Mouse (Mus musculus): ENCODE measurements around the gene Pld4.

Gene Pld4

DNA sequence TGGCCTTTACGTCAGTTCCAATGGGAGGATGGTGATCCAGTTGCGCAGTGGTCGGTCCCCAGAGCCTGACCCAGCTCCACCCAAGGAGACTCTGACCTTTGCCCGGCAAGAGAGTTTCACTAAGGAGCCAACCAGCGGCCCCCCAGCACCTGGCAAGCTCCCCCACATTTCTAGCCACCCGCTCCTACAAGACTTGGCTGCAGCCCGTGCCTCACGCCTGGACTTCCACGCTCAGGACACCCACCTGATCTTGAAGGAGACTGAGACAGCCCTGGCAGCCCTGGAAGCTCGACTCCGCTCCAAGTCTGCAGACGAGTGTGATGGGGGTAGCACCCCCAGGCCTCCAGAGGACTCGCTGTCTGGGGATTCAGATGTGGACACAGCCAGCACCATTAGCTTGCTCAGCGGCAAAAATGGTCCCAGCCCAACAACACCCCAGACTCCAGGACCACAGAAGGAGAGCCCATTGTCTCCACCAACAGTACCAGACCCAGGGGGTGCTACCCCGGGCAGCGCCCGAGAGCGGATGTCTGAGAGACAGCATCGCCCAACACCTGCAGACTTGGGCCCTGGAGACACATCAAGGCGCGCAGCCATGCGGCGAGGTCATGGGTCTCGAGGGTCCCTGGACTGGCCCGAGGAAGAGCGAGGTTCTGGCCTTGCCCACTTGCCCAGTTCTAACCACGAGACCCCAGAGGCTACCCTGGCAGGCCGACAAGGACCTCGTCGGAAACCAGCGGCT, 22.0 kb upstream of the Pld4 start:
- no peak for DNase-seq (ENCODE audit: low spot score)

DNA sequence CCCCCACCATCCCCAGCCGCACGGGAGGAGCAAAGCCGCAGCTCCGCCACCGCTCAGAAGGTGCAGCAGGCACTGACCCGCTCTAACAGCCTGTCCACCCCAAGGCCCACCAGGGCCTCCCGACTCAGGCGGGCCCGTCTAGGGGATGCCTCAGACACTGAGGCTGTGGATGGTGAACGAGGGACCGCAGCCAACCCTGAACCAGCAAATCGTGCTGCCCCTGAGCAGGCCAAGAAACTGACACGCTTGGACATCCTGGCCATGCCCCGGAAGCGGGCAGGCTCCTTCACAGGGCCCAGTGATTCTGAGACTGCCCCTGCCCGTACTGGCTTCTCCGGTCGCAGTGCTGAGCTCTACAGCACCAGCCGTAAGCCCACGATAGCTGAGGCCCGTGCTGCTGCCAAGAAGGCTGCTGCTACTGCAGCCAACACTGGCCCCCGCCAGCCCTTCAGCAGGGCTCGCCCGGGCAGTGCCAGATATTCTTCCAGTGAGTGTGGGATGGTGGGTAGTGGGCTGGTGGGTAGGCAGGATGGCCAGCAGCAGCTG, 21.4 kb upstream of the Pld4 start:
- DNase-seq (ENCODE audit: low spot score) = no peak

- DNase-seq (ENCODE audit: low spot score) = no peak
These were observed 17.7 kb upstream of the Pld4 start for GRCm38 (mm10) chr12:112742768-112743167.

DNA sequence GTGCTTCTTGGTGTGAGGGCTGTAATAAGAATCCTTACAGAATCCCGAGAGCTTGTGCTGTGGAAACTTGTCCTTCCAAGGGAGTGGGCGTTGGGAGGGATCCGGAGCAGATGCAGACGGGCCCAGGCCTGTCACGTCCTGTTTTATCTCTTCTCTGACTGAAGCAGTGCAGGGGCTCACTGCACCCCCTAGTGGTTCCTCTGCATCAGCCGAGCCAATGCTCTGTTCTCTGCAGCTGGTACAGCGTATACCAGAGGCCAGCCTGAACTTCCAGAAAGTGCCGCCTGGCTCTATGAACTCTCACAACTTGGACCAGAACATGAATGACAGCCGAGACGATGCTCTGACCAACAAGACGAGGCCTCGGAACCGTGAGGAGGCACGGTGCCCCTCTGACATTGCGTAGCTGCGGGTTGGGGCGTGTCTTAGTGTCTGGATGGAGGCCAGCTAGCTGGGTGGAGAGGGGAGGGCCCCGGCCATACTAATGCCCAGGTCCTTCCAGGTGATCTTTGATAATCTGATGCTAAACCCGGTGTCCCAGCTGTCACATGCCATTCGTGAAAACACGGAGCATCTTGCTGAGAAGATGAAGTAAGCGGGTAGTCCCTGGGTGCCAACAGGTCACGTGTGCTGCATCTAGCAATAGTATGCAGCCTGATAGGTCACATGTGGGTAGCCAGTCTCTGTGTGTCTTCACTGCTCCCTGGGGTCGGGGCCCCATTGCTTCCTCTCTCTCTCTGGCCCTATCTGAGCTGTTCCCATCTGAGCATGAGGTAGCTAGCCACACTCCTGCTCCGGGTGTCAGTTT, 17.1 kb upstream of the Pld4 start:
- peak; percentile 85 for DNase-seq (ENCODE audit: low spot score)

- DNase-seq (ENCODE audit: low spot score) = no peak
These were observed 16.2 kb upstream of the Pld4 start for GRCm38 (mm10) chr12:112744211-112744610.

DNA sequence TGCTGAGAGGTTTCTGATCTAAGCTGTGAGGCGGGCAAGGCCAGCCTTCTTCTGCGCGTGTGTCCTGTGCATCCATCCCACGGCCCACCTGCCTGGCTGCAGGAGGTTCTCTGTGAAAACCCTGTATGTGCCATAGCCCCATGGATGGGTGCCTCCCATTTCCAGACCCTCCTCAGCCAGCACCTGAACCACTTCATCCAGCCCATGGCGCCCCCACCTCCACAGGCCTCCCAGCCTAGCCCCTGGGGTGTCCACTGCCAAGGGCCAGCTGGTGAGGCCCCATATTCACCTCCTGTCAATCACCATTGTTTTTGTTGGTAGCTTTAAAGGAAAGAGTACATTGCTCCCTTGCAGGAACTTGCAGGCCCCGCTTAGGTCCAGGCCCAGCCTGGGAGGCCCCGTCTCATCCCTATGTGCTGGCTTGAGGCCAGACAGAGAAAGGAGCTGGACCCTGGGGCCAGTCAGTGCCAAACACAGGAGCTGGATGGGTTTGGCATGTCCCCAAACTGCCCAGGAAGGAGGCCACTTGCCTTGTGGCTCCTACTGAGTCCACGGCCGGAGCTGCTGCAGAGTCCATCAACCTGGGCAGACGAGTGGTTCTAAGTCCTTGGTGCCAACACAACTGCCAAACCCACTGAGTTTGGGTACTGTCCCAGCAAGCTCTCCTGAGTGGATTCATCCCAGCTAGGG, 15.4 kb upstream of the Pld4 start:
- no peak for DNase-seq (ENCODE audit: low spot score)

DNA sequence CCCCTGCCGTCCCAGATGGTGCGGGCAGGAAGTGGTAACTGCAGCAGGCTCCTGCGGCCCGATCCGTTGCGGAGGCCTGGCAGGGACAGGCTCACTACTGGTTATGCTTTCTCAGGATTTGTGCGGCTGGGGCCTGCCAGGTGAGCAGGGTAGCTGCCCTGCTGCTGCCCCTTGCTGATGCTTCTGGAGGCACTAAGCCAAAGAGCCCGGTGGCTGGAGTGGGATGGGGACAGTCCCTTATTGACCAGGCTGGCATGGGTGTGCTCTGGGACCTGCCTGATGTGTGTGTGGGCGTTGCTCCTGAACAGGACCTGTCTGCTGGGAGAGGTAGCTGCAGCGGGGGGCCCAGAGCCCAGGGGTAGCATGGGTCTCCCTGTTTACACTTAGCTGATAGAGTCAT, 14.7 kb upstream of the Pld4 start:
- no peak for DNase-seq (ENCODE audit: low spot score)

GRCm38 (mm10) chr12:112746461-112746807, 14.0 kb upstream of the Pld4 start:
- no peak for DNase-seq (ENCODE audit: low spot score)

GRCm38 (mm10) chr12:112746808-112747605, 13.4 kb upstream of the Pld4 start:
- DNase-seq (ENCODE audit: low spot score) = no peak

- no peak for DNase-seq (ENCODE audit: low spot score)
These were observed 12.9 kb upstream of the Pld4 start for GRCm38 (mm10) chr12:112747606-112747970.

DNA sequence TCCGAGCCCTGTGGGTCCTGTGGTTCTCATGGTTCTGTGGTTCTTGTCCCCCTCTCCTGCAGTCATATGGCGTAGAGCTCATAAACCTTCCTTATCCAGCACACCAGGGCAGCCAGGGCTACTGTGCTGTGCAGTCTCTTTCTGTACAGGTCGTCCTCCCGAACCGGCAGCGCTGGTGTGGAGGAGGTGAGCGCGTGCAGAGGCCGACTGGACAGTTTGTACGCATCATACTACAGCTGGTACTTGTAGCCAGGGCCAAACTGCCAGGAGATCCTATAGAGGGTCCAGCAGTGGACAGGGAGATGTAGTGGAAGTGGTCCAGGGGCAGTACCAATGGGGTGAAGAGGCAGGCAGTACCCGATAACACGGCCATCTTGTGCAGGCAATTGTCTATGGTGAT, 9.5 kb upstream of the Pld4 start:
- no peak for DNase-seq (ENCODE audit: low spot score)

- no peak for DNase-seq (ENCODE audit: low spot score)
These were observed 8.1 kb upstream of the Pld4 start for GRCm38 (mm10) chr12:112752399-112752798.

GRCm38 (mm10) chr12:112755900-112756299, 4.6 kb upstream of the Pld4 start:
- DNase-seq (ENCODE audit: low spot score) = peak; percentile 35

DNA sequence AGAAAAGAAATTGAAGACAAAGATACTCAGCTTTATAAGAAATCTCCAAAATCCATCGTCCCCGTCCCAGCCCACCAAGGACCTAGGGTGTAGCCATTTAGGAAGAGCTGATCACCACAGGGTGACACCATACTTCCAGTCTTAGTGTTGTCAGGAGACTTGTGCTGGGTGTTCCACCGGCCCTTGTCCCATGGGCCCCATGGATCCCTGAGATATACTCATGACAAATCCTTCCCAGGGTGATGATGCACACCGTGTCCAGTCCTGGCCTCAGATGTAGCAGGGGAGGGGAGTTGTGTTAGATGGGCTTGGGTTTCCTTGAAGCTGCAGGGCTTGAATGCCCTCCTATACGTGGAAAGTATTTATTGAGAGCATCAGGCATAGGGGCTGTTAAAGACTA, 2.6 kb upstream of the Pld4 start:
- DNase-seq (ENCODE audit: low spot score) = peak; percentile 29

DNA sequence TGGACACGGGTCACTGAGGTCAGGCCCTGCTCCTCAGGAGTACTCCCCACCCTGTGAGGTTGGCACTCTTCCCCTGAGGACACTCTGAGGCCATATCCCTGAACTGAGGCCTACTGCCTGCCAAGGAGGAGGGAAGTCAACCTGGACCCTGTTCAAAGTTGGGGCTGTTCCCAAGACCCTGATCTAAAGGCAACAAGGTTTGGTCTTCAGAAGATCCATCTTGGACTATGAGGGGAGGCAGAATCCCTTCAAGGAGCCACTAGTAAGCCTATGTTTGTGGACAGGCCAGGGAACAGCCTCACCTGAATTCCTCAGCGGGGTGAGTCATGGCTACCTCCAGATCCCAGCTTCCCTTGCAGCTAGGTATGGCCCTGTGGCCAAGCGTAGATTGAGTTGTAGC, 984 bp upstream of the Pld4 start:
- DNase-seq (ENCODE audit: low spot score) = peak; percentile 37

DNA sequence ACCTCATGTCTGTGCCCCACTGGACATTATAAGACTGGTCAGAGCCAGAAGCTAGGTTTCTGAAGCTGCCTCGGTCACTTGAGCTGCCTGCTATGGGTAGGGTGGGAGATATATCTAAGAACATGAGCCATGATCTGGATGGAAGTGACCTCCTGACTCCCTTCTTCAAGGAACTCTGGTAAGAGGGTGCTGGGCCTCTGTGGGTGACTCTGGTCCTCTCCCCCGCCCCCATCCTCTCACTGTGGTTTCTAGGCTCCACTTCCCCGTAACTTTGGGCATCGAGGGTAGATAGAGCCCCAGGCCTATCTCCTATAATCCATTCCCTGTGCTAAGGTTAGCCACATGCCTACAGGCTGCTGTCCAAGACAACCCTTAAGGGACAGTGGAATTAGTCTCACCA, 956 bp downstream of the Pld4 start:
- DNase-seq (ENCODE audit: low spot score) = no peak

DNA sequence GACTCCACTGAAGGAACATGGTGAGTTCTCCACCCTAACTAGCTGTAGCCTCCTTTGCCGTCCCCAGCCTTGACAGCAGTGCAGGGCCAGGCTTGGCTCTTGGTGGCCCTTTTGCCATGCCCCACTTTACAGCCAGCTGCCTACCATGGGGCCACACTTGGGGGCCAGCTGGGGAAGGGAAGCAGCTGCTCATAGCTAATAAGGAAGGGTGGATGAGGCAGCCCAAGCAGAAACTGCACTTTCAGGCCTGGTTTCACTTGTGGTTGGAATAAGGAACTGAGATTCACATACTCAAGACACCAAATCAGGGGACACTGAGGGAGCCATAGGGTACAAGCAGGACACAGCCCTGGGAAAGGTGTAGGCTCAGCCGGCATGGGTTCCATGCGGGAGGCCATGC, 1.6 kb downstream of the Pld4 start:
- DNase-seq (ENCODE audit: low spot score) = peak; percentile 38

- peak; percentile 35 for DNase-seq (ENCODE audit: low spot score)
These were observed 2.7 kb downstream of the Pld4 start for GRCm38 (mm10) chr12:112763176-112763575.

GRCm38 (mm10) chr12:112764141-112764540, 3.7 kb downstream of the Pld4 start:
- peak; percentile 41 for DNase-seq (ENCODE audit: low spot score)

GRCm38 (mm10) chr12:112764991-112765390, 4.5 kb downstream of the Pld4 start:
- DNase-seq (ENCODE audit: low spot score) = peak; percentile 31

GRCm38 (mm10) chr12:112766586-112766985, 6.1 kb downstream of the Pld4 start:
- DNase-seq (ENCODE audit: low spot score) = no peak
